Mouse (Mus musculus): ENCODE results near the gene Olfr485.
"Not testable (repeated sequence)": the region's sequence is repeated elsewhere in the genome, so short reads cannot be mapped to it uniquely, and the experiment has no call there.

The Olfr485 gene

GRCm38 (mm10) chr7:108159771-108160170, at the start of gene Olfr485:
Gene Olfr485 (minus strand): TSS chr7:108159871.
- DNase-seq: no peak

GRCm38 (mm10) chr7:108196938-108197337, 37.3 kb upstream of the Olfr485 start:
- no peak for DNase-seq

DNA sequence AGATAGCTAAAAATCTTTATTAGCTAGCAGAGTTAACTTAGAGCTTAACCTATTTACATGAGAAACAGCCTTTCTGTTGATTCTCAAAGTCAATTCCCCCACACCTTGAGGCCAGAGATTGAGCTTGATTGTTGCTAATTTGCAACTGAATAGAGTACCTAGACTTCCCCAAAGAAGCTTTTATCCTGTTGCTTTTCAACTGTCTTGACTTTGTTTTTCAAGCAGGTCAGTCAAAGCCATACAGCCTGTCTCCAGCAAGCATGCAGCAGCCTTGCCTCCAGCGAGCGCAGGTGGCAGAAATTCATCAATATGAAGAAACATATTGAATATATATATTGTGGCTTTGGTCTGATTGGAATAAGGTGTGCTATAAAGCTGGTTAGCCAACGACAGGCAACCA, 36.7 kb upstream of the Olfr485 start:
- DNase-seq: not testable (repeated sequence)

- not testable (repeated sequence) for DNase-seq
These were observed 33.0 kb upstream of the Olfr485 start for GRCm38 (mm10) chr7:108192714-108193113.

DNA sequence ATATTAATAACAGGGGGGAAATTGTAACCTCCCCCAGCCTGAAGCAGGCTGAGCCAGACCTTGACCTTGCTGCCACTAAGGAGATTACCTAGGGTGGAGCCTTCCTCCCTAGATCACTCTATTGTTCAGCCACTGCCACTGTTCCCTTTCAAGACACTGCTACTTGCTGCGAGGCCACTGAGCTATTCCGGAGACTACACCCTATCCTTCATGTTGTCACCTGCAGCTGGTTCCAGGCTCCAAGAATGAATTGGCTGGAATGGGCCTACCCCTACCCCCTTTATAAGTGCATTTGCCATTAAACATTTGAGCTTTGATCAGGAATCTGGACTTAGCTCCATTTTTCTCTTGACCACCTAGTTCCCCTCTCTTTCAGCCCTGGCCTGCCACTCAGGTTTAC, 31.5 kb upstream of the Olfr485 start:
- not testable (repeated sequence) for DNase-seq

DNA sequence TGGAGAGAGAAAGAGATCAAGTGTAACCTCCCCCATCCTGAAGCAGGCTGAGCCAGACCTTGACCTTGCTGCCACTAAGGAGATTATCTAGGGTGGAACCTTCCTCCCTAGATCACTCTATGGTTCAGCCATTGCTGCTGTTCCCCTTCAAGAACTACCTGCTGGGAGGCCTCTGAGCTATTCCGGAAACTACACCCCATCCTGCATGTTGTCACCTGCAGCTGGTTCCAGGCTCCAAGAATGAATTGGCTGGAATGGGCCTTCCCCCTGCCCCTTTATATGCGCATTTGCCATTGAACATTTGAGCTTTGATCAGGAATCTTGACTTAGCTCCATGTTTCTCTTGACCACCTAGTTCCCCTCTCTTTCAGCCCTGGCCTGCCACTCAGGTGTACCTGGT, 25.6 kb upstream of the Olfr485 start:
- not testable (repeated sequence) for DNase-seq

DNA sequence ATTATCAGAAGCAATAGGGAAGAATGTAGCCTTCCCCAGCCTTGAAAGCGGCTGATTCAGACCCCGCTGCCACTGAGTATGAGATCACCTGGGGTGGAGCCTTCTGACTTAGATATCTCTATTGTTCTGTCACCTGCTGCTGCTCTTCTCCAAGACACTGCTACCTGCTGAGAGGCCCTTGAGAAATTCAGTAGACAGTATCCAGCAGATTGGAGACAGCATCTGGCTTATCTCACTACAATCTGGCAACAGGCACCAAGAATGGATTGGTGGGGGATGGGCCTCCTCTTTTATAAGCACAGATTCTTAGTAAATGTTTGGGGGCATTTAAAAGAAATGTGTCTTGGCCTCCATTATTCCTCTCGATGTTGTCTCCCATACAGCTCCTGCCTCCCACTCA, 24.7 kb upstream of the Olfr485 start:
- DNase-seq: not testable (repeated sequence)

DNA sequence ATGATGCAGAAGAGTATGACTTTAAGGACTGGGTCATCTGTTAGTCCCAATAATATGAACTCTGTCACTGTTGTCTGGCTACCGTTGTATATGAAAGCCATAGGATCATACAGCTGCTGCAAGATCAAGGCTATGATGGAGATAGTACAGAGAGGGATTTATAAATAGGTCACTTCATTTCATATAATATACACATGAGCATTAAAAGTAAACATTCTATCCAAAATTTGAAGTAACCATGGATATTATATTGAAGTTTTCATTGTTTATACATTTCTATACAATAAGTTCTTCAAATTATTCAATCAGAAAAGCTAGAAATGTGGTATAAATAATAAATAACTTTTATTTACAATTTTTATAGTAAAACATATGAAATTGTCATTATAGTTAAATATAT, 13.0 kb upstream of the Olfr485 start, which contains the start of gene Olfr486:
Olfr486 (minus strand) TSS at position 101 of the 400 bp plus-strand sequence.
- not testable (repeated sequence) for DNase-seq

DNA sequence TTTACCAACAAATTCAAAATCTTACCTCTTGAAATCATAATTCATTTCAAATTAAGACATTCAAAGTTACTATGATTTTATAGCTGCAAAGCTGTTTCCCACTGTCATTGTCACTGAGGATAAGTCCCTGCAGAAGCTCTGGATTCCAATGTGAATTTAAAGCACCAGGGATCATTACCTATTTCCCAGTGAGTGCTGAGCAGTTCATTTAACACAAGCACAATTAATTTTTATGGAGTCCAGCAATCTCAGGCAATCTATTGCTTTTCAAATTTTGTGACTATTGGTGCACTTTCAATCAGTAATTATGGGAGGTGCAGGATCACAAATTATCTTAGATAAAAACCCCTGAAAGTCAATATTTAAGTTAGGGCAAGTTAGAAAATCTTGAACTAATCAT, 32.3 kb downstream of the Olfr485 start, which contains the start of gene Olfr484:
Olfr484 (minus strand) TSS at position 101 of the 400 bp plus-strand sequence.
- DNase-seq: no peak

DNA sequence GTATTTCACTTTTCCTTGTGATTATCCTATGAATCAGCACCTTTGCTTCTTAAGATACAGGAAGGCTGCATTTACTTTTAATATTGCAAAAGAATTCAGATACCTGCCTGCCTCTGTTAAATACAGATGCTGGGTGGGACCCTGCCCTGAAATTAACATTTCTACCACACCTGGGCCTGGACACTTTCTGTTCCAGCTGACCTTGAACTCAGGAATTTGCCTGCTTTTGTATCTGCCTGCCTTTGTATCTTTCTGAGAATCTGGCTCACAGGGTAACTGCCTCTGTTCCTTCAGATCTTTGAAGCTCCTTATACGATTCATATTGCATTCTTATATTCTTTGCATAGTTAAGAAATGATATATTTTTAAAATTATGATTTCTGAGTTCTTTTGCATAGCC, 38.3 kb downstream of the Olfr485 start:
- no peak for DNase-seq

DNA sequence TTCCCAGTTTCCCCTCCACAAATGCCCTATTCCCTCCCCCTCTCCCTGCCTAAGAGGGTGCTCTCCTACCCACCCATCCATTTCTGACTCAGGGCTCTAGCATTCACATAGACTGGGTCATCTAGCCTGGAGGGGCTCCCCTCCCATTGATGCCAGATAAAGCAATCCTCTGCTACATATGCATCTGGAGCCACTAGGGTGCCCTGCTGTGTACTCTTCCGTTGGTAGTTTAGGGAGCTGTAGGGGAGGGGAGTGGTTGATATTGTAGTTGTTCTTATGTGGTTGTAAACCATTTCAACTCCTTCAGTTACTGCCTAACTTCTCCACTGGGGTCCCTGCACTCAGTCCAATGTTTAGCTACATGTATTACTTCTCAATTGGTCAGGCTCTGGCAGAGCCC, 39.0 kb downstream of the Olfr485 start:
- DNase-seq: no peak
